Mouse (Mus musculus): ENCODE measurements around the gene Uspl1.

GRCm38 (mm10) chr5:149245965-149246470 lies 61.9 kb downstream of the Uspl1 start:
- no peak for TF ChIP-seq CTCF (IDR thresholded peaks at IDR 0.05; ENCODE audit: extremely low read depth, insufficient read depth, insufficient read length, insufficient replicate concordance)
- peak; percentile 71 for TF ChIP-seq POLR2A (IDR thresholded peaks at IDR 0.05; ENCODE audit: low read depth, low read length)
